Mouse (Mus musculus) bone marrow, adult 2 months (tissue): ENCODE results near the gene Aldh3a2.

Experiments
- CTCF ChIP-seq: fragments of 200-500 bp; IDR thresholded peaks from 2 replicates; pipeline ENCODE4 v1.5.1; 2011; ENCODE audit warnings: low read length, control low read depth; ENCODE audit not compliant: control insufficient read depth, insufficient read depth
- POLR2A ChIP-seq: fragments of 200-500 bp; IDR thresholded peaks from 2 replicates; pipeline ENCODE4 v1.6.1; 2011; ENCODE audit warnings: low read depth, mild to moderate bottlenecking, control low read depth, low read length, borderline replicate concordance; ENCODE audit not compliant: control insufficient read depth

DNA sequence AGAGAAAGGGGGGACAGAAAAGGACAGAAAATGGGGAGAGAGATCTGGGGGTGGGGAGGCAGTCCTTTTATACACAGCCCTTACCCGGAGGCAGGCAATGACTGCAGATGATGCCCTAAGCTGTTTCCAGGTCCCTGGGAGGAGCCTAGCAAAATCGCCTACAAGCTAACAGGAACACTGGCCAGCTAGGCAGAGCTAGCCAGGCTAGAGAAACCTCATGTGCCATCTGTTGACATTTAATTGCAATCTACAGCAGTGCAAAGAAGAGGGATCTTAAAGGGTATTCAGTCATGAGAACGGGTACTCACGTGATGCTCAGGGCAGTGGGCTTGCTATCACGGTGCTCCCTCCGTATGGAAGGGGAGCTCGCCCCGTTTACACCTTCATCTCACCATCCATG lies 39.4 kb downstream of the Aldh3a2 start:
- TF ChIP-seq POLR2A = no peak
- TF ChIP-seq CTCF = no peak
